Mouse (Mus musculus) CH12.LX (cell line): ENCODE measurements around the gene Psmd5. TPM values are rescaled to one million over a fixed set of nuclear protein-coding genes. Genes with fewer than 3 reads are reported as not detected.

Experiments
- DNase-seq: peaks from one replicate; pipeline ENCODE4 v3.0.0-alpha.2; 2013; ENCODE audit errors: extremely low read depth
- H3K27ac ChIP-seq: 2 replicates; pipeline ENCODE4 v1.5.1; 2012; ENCODE audit warnings: low read depth, mild to moderate bottlenecking, control low read depth, moderate library complexity; ENCODE audit not compliant: insufficient read depth
- H3K27me3 ChIP-seq: replicated peaks from 2 replicates; pipeline ENCODE3; 2012; ENCODE audit warnings: inconsistent platforms
- H3K36me3 ChIP-seq, 2 experiments: replicated peaks in 1 of 2; 2 replicates each; pipeline versions ENCODE3 to v1.6.1; 2012; ENCODE audit warnings: inconsistent platforms in 1 of 2, low read length in 1 of 2, mild to moderate bottlenecking in 1 of 2, mixed read lengths in 1 of 2, moderate library complexity in 1 of 2; ENCODE audit not compliant: control insufficient read depth in 1 of 2, insufficient read depth in 1 of 2
- H3K4me1 ChIP-seq, 2 experiments: 2 replicates each; pipeline ENCODE4 v1.6.1; 2012; ENCODE audit warnings: inconsistent platforms in 1 of 2, moderate library complexity in 1 of 2; ENCODE audit not compliant: insufficient read depth in 2 of 2, control insufficient read depth in 1 of 2
- H3K4me2 ChIP-seq: 2 replicates; pipeline ENCODE4 v1.6.1; 2012; ENCODE audit warnings: low read depth, mild to moderate bottlenecking, control low read depth; ENCODE audit not compliant: poor library complexity, insufficient read depth, severe bottlenecking
- H3K4me3 ChIP-seq, 3 experiments: fragments of 150-350 bp in 1 of 3; sonication (generic) in 1 of 3; replicated peaks in 1 of 3; 2 replicates each; pipeline versions ENCODE3 to v1.5.1; 2011 to 2012; ENCODE audit warnings: low read depth in 2 of 3, low read length in 2 of 3, mild to moderate bottlenecking in 2 of 3, moderate library complexity in 2 of 3, control low read depth in 1 of 3, improper control_type of control experiment in 1 of 3, inconsistent platforms in 1 of 3, mixed read lengths in 1 of 3; ENCODE audit not compliant: poor library complexity in 1 of 3
- H3K79me2 ChIP-seq: replicated peaks from 2 replicates; pipeline ENCODE4 v1.6.1; 2012; ENCODE audit warnings: mild to moderate bottlenecking, moderate library complexity; ENCODE audit not compliant: control insufficient read depth, poor library complexity, insufficient read depth, severe bottlenecking; ENCODE audit errors: extremely low read depth
- H3K9ac ChIP-seq: 2 replicates; pipeline ENCODE4 v1.6.1; 2012; ENCODE audit warnings: low read depth, mild to moderate bottlenecking, control low read depth, moderate library complexity; ENCODE audit not compliant: insufficient read depth
- H3K9me3 ChIP-seq: replicated peaks from 2 replicates; pipeline ENCODE3; 2012; ENCODE audit warnings: low read length, inconsistent platforms, mixed read lengths
- BHLHE40 ChIP-seq: IDR thresholded peaks from 2 replicates; pipeline ENCODE4 v1.6.1; 2011; ENCODE audit warnings: mild to moderate bottlenecking, low read depth, low read length, improper control_type of control experiment
- CHD2 ChIP-seq: IDR thresholded peaks from 2 replicates; pipeline ENCODE4 v1.6.1; 2011; ENCODE audit warnings: low read length, improper control_type of control experiment
- CTCF ChIP-seq, 2 experiments: IDR thresholded peaks in 1 of 2; conservative IDR thresholded peaks in 1 of 2; 2 replicates each; pipeline ENCODE4 v1.5.1; 2011 to 2012; ENCODE audit warnings: low read depth in 2 of 2, low read length in 2 of 2, improper control_type of control experiment in 1 of 2, inconsistent platforms in 1 of 2, mild to moderate bottlenecking in 1 of 2, moderate library complexity in 1 of 2
- E2F4 ChIP-seq: IDR thresholded peaks from 2 replicates; pipeline ENCODE4 v1.6.1; 2011; ENCODE audit warnings: low read depth, low read length, improper control_type of control experiment; ENCODE audit not compliant: insufficient replicate concordance
- ELF1 ChIP-seq: IDR thresholded peaks from 2 replicates; pipeline ENCODE4 v1.6.1; 2014; ENCODE audit warnings: low read depth, mild to moderate bottlenecking, inconsistent platforms, low read length, improper control_type of control experiment
- EP300 ChIP-seq: IDR thresholded peaks from 2 replicates; pipeline ENCODE4 v1.6.1; 2011; ENCODE audit warnings: low read length, improper control_type of control experiment
- ETS1 ChIP-seq: conservative IDR thresholded peaks from 2 replicates; pipeline ENCODE4 v1.6.1; 2012; ENCODE audit warnings: low read depth, mild to moderate bottlenecking, inconsistent platforms, low read length, improper control_type of control experiment, moderate library complexity
- GABPA ChIP-seq: IDR thresholded peaks from 2 replicates; pipeline ENCODE4 v1.6.1; 2012; ENCODE audit warnings: low read depth, low read length, improper control_type of control experiment, inconsistent platforms; ENCODE audit not compliant: insufficient replicate concordance
- JUN ChIP-seq: IDR thresholded peaks from 2 replicates; pipeline ENCODE4 v1.6.1; 2011; ENCODE audit warnings: low read depth, mild to moderate bottlenecking, low read length, improper control_type of control experiment, moderate library complexity; ENCODE audit not compliant: insufficient read depth
- JUND ChIP-seq: conservative IDR thresholded peaks from 2 replicates; pipeline ENCODE4 v1.6.1; 2011; ENCODE audit warnings: low read depth, low read length, improper control_type of control experiment
- MAFK ChIP-seq: IDR thresholded peaks from 2 replicates; pipeline ENCODE4 v1.6.1; 2011; ENCODE audit warnings: low read length, improper control_type of control experiment; ENCODE audit not compliant: insufficient replicate concordance
- MAX ChIP-seq: IDR thresholded peaks from 2 replicates; pipeline ENCODE4 v1.6.1; 2011; ENCODE audit warnings: low read length, improper control_type of control experiment
- MAZ ChIP-seq: IDR thresholded peaks from 2 replicates; pipeline ENCODE4 v1.6.1; 2012; ENCODE audit warnings: low read depth, mild to moderate bottlenecking, inconsistent platforms, low read length, improper control_type of control experiment, moderate library complexity
- MXI1 ChIP-seq: IDR thresholded peaks from 2 replicates; pipeline ENCODE4 v1.6.1; 2011; ENCODE audit warnings: mild to moderate bottlenecking, low read depth, low read length, improper control_type of control experiment
- MYC ChIP-seq: IDR thresholded peaks from 2 replicates; pipeline ENCODE4 v1.6.1; 2011; ENCODE audit warnings: low read depth, mild to moderate bottlenecking, improper control_type of control experiment, low read length
- NELFE ChIP-seq: IDR thresholded peaks from 2 replicates; pipeline ENCODE4 v1.6.1; 2011; ENCODE audit warnings: low read depth, low read length, improper control_type of control experiment
- POLR2A ChIP-seq: IDR thresholded peaks from 2 replicates; pipeline ENCODE4 v1.6.1; 2011; ENCODE audit warnings: low read depth, mild to moderate bottlenecking, improper control_type of control experiment, low read length
- RCOR1 ChIP-seq: conservative IDR thresholded peaks from 2 replicates; pipeline ENCODE4 v1.6.1; 2012; ENCODE audit warnings: low read depth, mild to moderate bottlenecking, inconsistent platforms, low read length, improper control_type of control experiment
- SIN3A ChIP-seq: IDR thresholded peaks from 2 replicates; pipeline ENCODE4 v1.6.1; 2012; ENCODE audit warnings: low read length, improper control_type of control experiment, inconsistent platforms
- SMC3 ChIP-seq: IDR thresholded peaks from 2 replicates; pipeline ENCODE4 v1.6.1; 2011; ENCODE audit warnings: low read depth, low read length, improper control_type of control experiment
- TCF12 ChIP-seq: IDR thresholded peaks from 2 replicates; pipeline ENCODE4 v1.6.1; 2014; ENCODE audit warnings: low read depth, mild to moderate bottlenecking, inconsistent platforms, low read length, improper control_type of control experiment
- UBTF ChIP-seq: IDR thresholded peaks from 2 replicates; pipeline ENCODE4 v1.6.1; 2012; ENCODE audit warnings: low read depth, mild to moderate bottlenecking, inconsistent platforms, low read length, improper control_type of control experiment, moderate library complexity
- USF1 ChIP-seq: IDR thresholded peaks from 2 replicates; pipeline ENCODE4 v1.6.1; 2014; ENCODE audit warnings: low read depth, mild to moderate bottlenecking, inconsistent platforms, low read length, improper control_type of control experiment
- ZC3H11A ChIP-seq: IDR thresholded peaks from 2 replicates; pipeline ENCODE4 v1.6.1; 2012; ENCODE audit warnings: low read depth, mild to moderate bottlenecking, inconsistent platforms, low read length, improper control_type of control experiment
- ZKSCAN1 ChIP-seq: IDR thresholded peaks from 2 replicates; pipeline ENCODE4 v1.6.1; 2012; ENCODE audit warnings: low read depth, inconsistent platforms, low read length, improper control_type of control experiment, borderline replicate concordance
- ZMIZ1 ChIP-seq: IDR thresholded peaks from 2 replicates; pipeline ENCODE4 v1.6.1; 2012; ENCODE audit warnings: low read depth, mild to moderate bottlenecking, inconsistent platforms, low read length, improper control_type of control experiment
- dilution Hi-C: fragments of 300-500 bp; cut with MboI; formaldehyde crosslinking; loops from 2 replicates; pipeline ENCODE4 v1.14.3; 2020; ENCODE audit warnings: low sequenced_read_pairs; ENCODE audit not compliant: extremely low pct_unique_long_range_greater_than_20kb, extremely low pct_ligation_motif_present
- in situ Hi-C: fragments of 300-500 bp; cut with MboI; formaldehyde crosslinking; loops from 3 replicates; pipeline ENCODE4 v1.14.3; 2019; ENCODE audit warnings: low sequenced_read_pairs, low pct_ligation_motif_present, low pct_unique_long_range_greater_than_20kb, mixed read lengths
- polyA plus RNA-seq: library from polyadenylated mRNA; unstranded; fragments of >175 nt; gene quantifications from 2 replicates; pipeline ENCODE4 v1.2.1, GENCODE M21; 2012; ENCODE audit warnings: low read depth; ENCODE audit not compliant: insufficient read length
- total RNA-seq, 2 experiments: library from RNA; depleted of rRNA; stranded (reverse); fragments of 300-350 nt in 1 of 2; fragments of >200 nt in 1 of 2; gene quantifications; 2 replicates each; pipeline ENCODE4 v1.2.3; 2012 to 2014

Gene Psmd5
- total and polyA plus RNA-seq, 3 experiments, result 27.9 to 81.9 (median 81.2) TPM

DNA sequence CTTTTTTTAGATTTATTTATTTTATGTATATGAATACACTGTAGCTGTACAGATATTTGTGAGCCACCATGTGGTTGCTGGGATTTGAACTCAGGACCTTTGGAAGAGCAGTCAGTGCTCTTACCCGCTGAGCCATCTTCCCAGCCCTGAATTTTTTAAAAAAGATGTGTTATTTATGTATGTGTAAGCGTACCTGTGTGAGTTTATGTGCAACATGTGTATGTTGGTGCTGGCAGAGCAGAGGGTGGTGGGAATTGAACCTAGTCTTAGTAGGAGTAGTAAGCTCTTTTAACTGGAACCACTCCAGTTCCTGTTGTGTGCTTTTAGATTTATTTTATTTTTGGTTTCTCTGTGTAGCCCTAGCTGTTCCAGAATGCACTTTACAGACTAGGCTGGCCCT is 70.6 kb downstream of the Psmd5 start:
- Histone ChIP-seq H3K4me2 (peak overlapping the region; percentile 79; the same call in 1 of the 2 replicates), H3K4me3 (no peak overlapping the region), H3K9ac (peak overlapping the region; percentile 29; the same call in 1 of the 2 replicates), H3K27me3 (no peaks in the 10 kb centered on the region), H3K79me2 (peaks cover 61% of the 10 kb centered on the region), H3K9me3 (no peaks in the 10 kb centered on the region), H3K36me3 (peaks cover 22 to 47% of the 10 kb centered on the region in 2 experiments), H3K27ac (no peak overlapping the region), H3K4me1 (peaks cover 8 to 47% of the 10 kb centered on the region in 2 experiments)
- in situ Hi-C loops, result no loop called here
- no peak for DNase-seq
- dilution Hi-C loops, result no loop called here
- TF ChIP-seq BHLHE40 (no peak), ELF1 (no peak), ZMIZ1 (no peak), POLR2A (no peak), MYC (no peak), E2F4 (no peak), USF1 (no peak), JUND (no peak), ZKSCAN1 (no peak), MAZ (no peak), SMC3 (no peak), NELFE (no peak), EP300 (no peak), ETS1 (no peak), MAX (no peak), CTCF (conservative IDR thresholded peaks at IDR 0.05 in 1 of 2, IDR thresholded peaks at IDR 0.05 in 1 of 2; ENCODE audit: low read depth in 2 of 2, low read length in 2 of 2) (no peak), SIN3A (no peak), UBTF (no peak)

DNA sequence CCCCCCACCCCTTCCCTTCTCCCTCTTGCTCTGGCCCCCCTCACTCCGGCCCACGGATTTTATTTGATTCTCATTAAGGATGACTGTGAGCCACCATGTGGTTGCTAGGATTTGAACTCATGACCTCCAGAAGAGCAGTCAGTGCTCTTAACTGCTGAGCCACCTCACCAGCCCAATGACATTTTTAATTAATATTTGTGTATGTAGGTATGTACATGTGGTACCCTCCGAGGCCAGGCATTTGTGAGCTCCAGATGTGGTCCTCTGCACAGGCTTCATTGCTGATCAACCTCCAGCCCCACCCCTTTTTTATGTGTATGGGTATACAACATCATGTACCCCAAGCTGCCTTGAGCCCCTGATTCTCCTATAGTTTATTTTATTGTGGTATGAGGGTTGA is 71.0 kb downstream of the Psmd5 start:
- TF ChIP-seq UBTF, result no peak
- TF ChIP-seq SIN3A, result no peak
- no peak for TF ChIP-seq TCF12
- no peak for TF ChIP-seq MAX
- TF ChIP-seq JUN, result no peak
- no peak for TF ChIP-seq RCOR1
- TF ChIP-seq ZC3H11A, result no peak
- TF ChIP-seq MAFK, result no peak
- no peak for TF ChIP-seq BHLHE40
- no peak for TF ChIP-seq GABPA
- TF ChIP-seq MXI1, result no peak
- TF ChIP-seq CHD2, result no peak
- no peak overlapping the region for H3K27ac ChIP-seq
- peak overlapping the region in 2 of 3 experiments; percentile 27 to 55 for H3K4me3 ChIP-seq
- H3K9me3 ChIP-seq, result no peaks in the 10 kb centered on the region
- in situ Hi-C loops (no loop called here), dilution Hi-C loops (no loop called here)
- peak overlapping the region; percentile 79 for H3K4me2 ChIP-seq
- peaks cover 8 to 51% of the 10 kb centered on the region in 2 experiments for H3K4me1 ChIP-seq
- H3K36me3 ChIP-seq, result peaks cover 18 to 43% of the 10 kb centered on the region in 2 experiments
- no peaks in the 10 kb centered on the region for H3K27me3 ChIP-seq
- peaks cover 57% of the 10 kb centered on the region for H3K79me2 ChIP-seq
- peak overlapping the region; percentile 98; the same call in 1 of the 2 replicates for H3K9ac ChIP-seq
- DNase-seq, result no peak
